Comparison of ENCODE assay signal across 19 mouse cellular contexts in the genomic region with DNA sequence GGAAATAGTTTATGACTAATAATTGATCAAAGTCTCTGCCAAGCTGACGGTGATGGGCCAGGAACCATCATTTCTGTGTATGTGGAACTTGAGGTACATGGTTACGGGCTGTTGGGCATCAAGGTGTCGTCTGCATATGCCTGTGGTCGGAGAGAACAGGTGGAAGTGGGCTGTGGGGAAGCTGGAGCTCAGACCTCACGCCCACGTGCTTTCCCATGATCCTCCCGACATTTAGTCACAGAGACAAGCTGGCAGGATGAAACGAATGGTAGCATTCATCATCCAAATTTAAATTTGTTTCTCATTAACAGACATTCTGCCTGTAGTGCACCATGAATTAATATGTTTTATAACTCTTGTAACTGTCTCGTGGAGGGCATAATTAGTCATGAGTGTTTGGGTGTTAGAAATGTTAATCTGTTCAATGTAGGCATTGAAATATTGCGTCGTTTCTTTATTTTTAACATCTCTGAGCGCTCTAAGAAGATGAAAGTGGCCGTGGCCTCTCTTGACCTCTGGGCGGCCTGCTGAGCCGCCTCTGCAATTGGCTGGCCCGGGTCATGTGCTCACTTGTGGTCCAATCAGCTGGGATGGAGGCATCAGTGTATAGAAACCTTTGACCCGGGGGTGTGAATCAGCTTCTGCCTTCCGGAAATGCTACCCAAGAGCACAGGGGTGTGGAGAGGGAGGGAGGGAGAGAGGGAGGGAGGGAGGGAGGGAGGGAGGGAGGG. TPM values are rescaled to one million over a fixed set of nuclear protein-coding genes. Genes with fewer than 3 reads are reported as not detected.
DNase-seq lines count a peak whose midpoint lies in the region; ATAC-seq and TF ChIP-seq lines count a peak whose summit lies in the region.
"Had no signal": no experiment of that assay in that cellular context is flagged by ENCODE, and none has a peak within 500 bp of the region (broad histone marks: within the 10 kb centered on the region; RNA-seq: fewer than 3 reads in every experiment).

No protein-coding gene starts in this region.

- H3K4me2 ChIP-seq in forebrain, embryonic 12.5 days = no peak overlapping the region
- no peak overlapping the region for H3K4me2 ChIP-seq in forebrain, embryonic 14.5 days (ENCODE audit: low read length)
- H3K4me2 ChIP-seq: heart, embryonic 12.5 days; limb, embryonic 15.5 days; lung, embryonic 15.5 days had no signal

- H3K36me3 ChIP-seq in forebrain, embryonic 12.5 days (replicated peaks) = no peaks in the 10 kb centered on the region
- H3K36me3 ChIP-seq in forebrain, embryonic 14.5 days (ENCODE audit: control insufficient read depth, insufficient read depth, low read length) = no peaks in the 10 kb centered on the region
- no peaks in the 10 kb centered on the region for H3K36me3 ChIP-seq in ES-Bruce4 (ENCODE audit: control insufficient read depth, insufficient read depth, low read length, poor library complexity, severe bottlenecking)
- H3K36me3 ChIP-seq: heart, embryonic 12.5 days; limb, embryonic 15.5 days; lung, embryonic 15.5 days had no signal

- H3K27me3 ChIP-seq in forebrain, embryonic 12.5 days = no peaks in the 10 kb centered on the region
- H3K27me3 ChIP-seq in forebrain, embryonic 14.5 days (replicated peaks; ENCODE audit: control insufficient read depth, insufficient read depth, low read length) = no peaks in the 10 kb centered on the region
- no peaks in the 10 kb centered on the region for H3K27me3 ChIP-seq in ES-Bruce4 (ENCODE audit: control insufficient read depth, insufficient read depth, low read length, poor library complexity, severe bottlenecking)
- H3K27me3 ChIP-seq: heart, embryonic 12.5 days; limb, embryonic 15.5 days; lung, embryonic 15.5 days had no signal

- no peak overlapping the region for H3K27ac ChIP-seq in forebrain, embryonic 12.5 days
- no peak overlapping the region for H3K27ac ChIP-seq in forebrain, embryonic 14.5 days (ENCODE audit: low read depth, low read length)
- H3K27ac ChIP-seq in ES-Bruce4 (ENCODE audit: insufficient read depth, low read length) = no peak overlapping the region
- H3K27ac ChIP-seq: hindbrain, embryonic 10.5 days; limb, embryonic 15.5 days; lung, embryonic 15.5 days had no signal

- DNase-seq in forebrain, embryonic 14.5 days (ENCODE audit: low spot score) = no peak
- peak; percentile 57 for DNase-seq in lung, postnatal 10 days
- DNase-seq in lung, postnatal 14 days = no peak
- peak; percentile 83 for DNase-seq in layer of hippocampus, adult 9-11 months
- DNase-seq in kidney, adult 9 months = no peak
- no peak for DNase-seq in spleen, postnatal 14 days (ENCODE audit: low spot score in 2 of 2)
- DNase-seq: cerebellum, postnatal 10 days; gastrocnemius, postnatal 14 days; kidney, postnatal 36 days; thymus, adult 2 months had no signal

- no peak for TF ChIP-seq POLR2A in ES-Bruce4 (IDR thresholded peaks at IDR 0.05; ENCODE audit: insufficient read depth, low read length)

- WGBS in forebrain, embryonic 12.5 days = 94% methylated on average over 18 of the region's 18 CpGs
- 92% methylated on average over 18 of the region's 18 CpGs for WGBS in forebrain, embryonic 14.5 days

- no peak for TF ChIP-seq EP300 in ES-Bruce4 (IDR thresholded peaks at IDR 0.05; ENCODE audit: insufficient read depth, low read depth, low read length)

- ATAC-seq in forebrain, embryonic 12.5 days (ENCODE audit: low FRiP score) = peak; percentile 45; the same call in 1 of the 2 replicates
- ATAC-seq in forebrain, embryonic 14.5 days = no peak
- ATAC-seq: activated CD4-positive, CD25-positive, alpha-beta regulatory T cell, adult 4 months; intestine, embryonic 16.5 days had no signal

- H3K9ac ChIP-seq in forebrain, embryonic 12.5 days = no peak overlapping the region
- no peak overlapping the region for H3K9ac ChIP-seq in forebrain, embryonic 14.5 days (ENCODE audit: low read length)
- H3K9ac ChIP-seq in ES-Bruce4 (ENCODE audit: low read depth, poor library complexity, severe bottlenecking) = no peak overlapping the region
- H3K9ac ChIP-seq: heart, embryonic 12.5 days; limb, embryonic 15.5 days; lung, embryonic 15.5 days had no signal

- H3K9me3 ChIP-seq in forebrain, embryonic 12.5 days = no peaks in the 10 kb centered on the region
- no peaks in the 10 kb centered on the region for H3K9me3 ChIP-seq in forebrain, embryonic 14.5 days (replicated peaks; ENCODE audit: control insufficient read depth, low read length)
- H3K9me3 ChIP-seq in ES-Bruce4 (replicated peaks; ENCODE audit: control insufficient read depth, insufficient read depth, low read length, poor library complexity, severe bottlenecking) = no peaks in the 10 kb centered on the region
- H3K9me3 ChIP-seq: limb, embryonic 15.5 days; lung, embryonic 15.5 days had no signal

- H3K4me1 ChIP-seq in forebrain, embryonic 12.5 days = peaks cover 15% of the 10 kb centered on the region
- peaks cover 6% of the 10 kb centered on the region; the same call in 1 of the 2 replicates for H3K4me1 ChIP-seq in forebrain, embryonic 14.5 days (ENCODE audit: control insufficient read depth, insufficient read depth, low read length)
- peaks cover 1% of the 10 kb centered on the region for H3K4me1 ChIP-seq in ES-Bruce4 (ENCODE audit: control insufficient read depth, insufficient read depth, low read length)
- H3K4me1 ChIP-seq: heart, embryonic 12.5 days had no signal

- no peak overlapping the region for H3K4me3 ChIP-seq in forebrain, embryonic 12.5 days (replicated peaks)
- no peak overlapping the region for H3K4me3 ChIP-seq in forebrain, embryonic 14.5 days (ENCODE audit: low read depth, low read length)
- peak overlapping the region; percentile 26; the same call in 1 of the 2 replicates for H3K4me3 ChIP-seq in ES-Bruce4 (ENCODE audit: low read depth, low read length)
- H3K4me3 ChIP-seq: heart, embryonic 12.5 days; hindbrain, embryonic 10.5 days; limb, embryonic 15.5 days; lung, embryonic 15.5 days; myocyte had no signal

- TF ChIP-seq CTCF in ES-Bruce4 (IDR thresholded peaks at IDR 0.05; ENCODE audit: low read depth, low read length) = no peak

RNA-seq across cellular contexts. Expression of gene Tspan5, which starts 45.9 kb away (rescaled TPM):
- 61.5 and 62.4 TPM in 2 replicates for polyA plus RNA-seq in forebrain, embryonic 12.5 days (2016; fragmentation: Nextera tagmentation; extraction: Ambion mirVana)
- 79.7 and 82.3 TPM in 2 replicates for polyA plus RNA-seq in forebrain, embryonic 14.5 days (2014; fragmentation: Nextera tagmentation; extraction: Ambion mirVana)
- 22.2 and 24.3 TPM in 2 replicates for polyA plus RNA-seq in ES-Bruce4 (2011; ENCODE audit: insufficient read depth, insufficient read length, low read depth, missing spikeins)

Comparison
In these comparisons a context has a peak if more than half of its experiments do, and no peak if none do; other contexts are left out.
1. DNase-seq: peak in lung, postnatal 10 days (single experiment) and layer of hippocampus, adult 9-11 months (single experiment); none in forebrain, embryonic 14.5 days (single experiment), lung, postnatal 14 days (single experiment), kidney, adult 9 months (single experiment) and spleen, postnatal 14 days (0 of 2).